Mouse (Mus musculus): ENCODE results near the gene Zranb1. TPM values are rescaled to one million over a fixed set of nuclear protein-coding genes. Genes with fewer than 3 reads are reported as not detected.

Zranb1 gene
- total RNA-seq, 2 experiments from 2014 or later = 51.3 to 56.9 TPM

- no peak for DNase-seq (ENCODE audit: low spot score)
Observed at GRCm38 (mm10) chr7:132925227-132925626, 5.7 kb upstream of the Zranb1 start.

GRCm38 (mm10) chr7:132927201-132927600, 3.7 kb upstream of the Zranb1 start:
- no peak for DNase-seq (ENCODE audit: low spot score)

- DNase-seq (ENCODE audit: low spot score) = no peak
Observed at GRCm38 (mm10) chr7:132930055-132930454, 887 bp upstream of the Zranb1 start.

GRCm38 (mm10) chr7:132931560-132932351, 814 bp downstream of the Zranb1 start:
- DNase-seq (ENCODE audit: low spot score) = peak; percentile 58

GRCm38 (mm10) chr7:132933331-132933730, 2.4 kb downstream of the Zranb1 start:
- DNase-seq (ENCODE audit: low spot score) = no peak

GRCm38 (mm10) chr7:132934743-132935142, 3.8 kb downstream of the Zranb1 start:
- no peak for DNase-seq (ENCODE audit: low spot score)

- no peak for DNase-seq (ENCODE audit: low spot score)
Observed at GRCm38 (mm10) chr7:132939118-132939517, 8.2 kb downstream of the Zranb1 start.

GRCm38 (mm10) chr7:132940569-132940968, 9.6 kb downstream of the Zranb1 start:
- no peak for DNase-seq (ENCODE audit: low spot score)

GRCm38 (mm10) chr7:132949968-132950367, 19.0 kb downstream of the Zranb1 start:
- DNase-seq (ENCODE audit: low spot score) = no peak

GRCm38 (mm10) chr7:132950613-132951012, 19.7 kb downstream of the Zranb1 start:
- no peak for DNase-seq (ENCODE audit: low spot score)

- peak; percentile 34 for DNase-seq (ENCODE audit: low spot score)
Observed at GRCm38 (mm10) chr7:132964395-132964794, 33.5 kb downstream of the Zranb1 start.

GRCm38 (mm10) chr7:132965707-132966106, 34.8 kb downstream of the Zranb1 start:
- DNase-seq (ENCODE audit: low spot score) = no peak

GRCm38 (mm10) chr7:132972079-132972478, 41.1 kb downstream of the Zranb1 start:
- no peak for DNase-seq (ENCODE audit: low spot score)

GRCm38 (mm10) chr7:132976079-132976478, 45.1 kb downstream of the Zranb1 start:
- DNase-seq (ENCODE audit: low spot score) = no peak

- no peak for DNase-seq (ENCODE audit: low spot score)
Observed at GRCm38 (mm10) chr7:132977981-132978380, 47.0 kb downstream of the Zranb1 start.

GRCm38 (mm10) chr7:132982639-132983038, 51.7 kb downstream of the Zranb1 start:
- DNase-seq (ENCODE audit: low spot score) = no peak

- DNase-seq (ENCODE audit: low spot score) = no peak
Observed at GRCm38 (mm10) chr7:132989839-132990238, 58.9 kb downstream of the Zranb1 start.

GRCm38 (mm10) chr7:132991240-132991900, 60.4 kb downstream of the Zranb1 start:
- DNase-seq (ENCODE audit: low spot score) = peak; percentile 66

GRCm38 (mm10) chr7:132992967-132993615, 62.1 kb downstream of the Zranb1 start:
- peak; percentile 71 for DNase-seq (ENCODE audit: low spot score)

GRCm38 (mm10) chr7:132994120-132994519, 63.2 kb downstream of the Zranb1 start:
- DNase-seq (ENCODE audit: low spot score) = no peak

GRCm38 (mm10) chr7:132994628-132995191, 63.8 kb downstream of the Zranb1 start:
- no peak for DNase-seq (ENCODE audit: low spot score)

GRCm38 (mm10) chr7:132996391-132996790, 65.4 kb downstream of the Zranb1 start:
- peak; percentile 63 for DNase-seq (ENCODE audit: low spot score)
